Mouse (Mus musculus) natural killer cell, adult 2 months (primary cell): Measurements from ENCODE around the gene Dennd4a.
A peak's percentile ranks its signal among the peaks of the same experiment; 100 is the strongest.

ENCODE experiments used
- DNase-seq, 2 experiments: peaks; one replicate each; pipeline ENCODE4 v3.0.0; 2022; ENCODE audit warnings: low spot score in 2 of 2

The Dennd4a gene

GRCm38 (mm10) chr9:64913406-64913805, 102.3 kb downstream of the Dennd4a start:
- no peak for DNase-seq

- no peak for DNase-seq
These were observed 102.8 kb downstream of the Dennd4a start for GRCm38 (mm10) chr9:64913973-64914372.

- DNase-seq = peak; percentile 32 to 47
These were observed 103.5 kb downstream of the Dennd4a start for GRCm38 (mm10) chr9:64914629-64915028.

- DNase-seq = no peak
These were observed 107.4 kb downstream of the Dennd4a start for GRCm38 (mm10) chr9:64918560-64918959.

GRCm38 (mm10) chr9:64925771-64926170, 114.6 kb downstream of the Dennd4a start:
- DNase-seq = no peak

- DNase-seq = no peak
These were observed 115.3 kb downstream of the Dennd4a start for GRCm38 (mm10) chr9:64926201-64926991.

- DNase-seq = no peak
These were observed 119.1 kb downstream of the Dennd4a start for GRCm38 (mm10) chr9:64930256-64930655.

- no peak for DNase-seq
These were observed 120.8 kb downstream of the Dennd4a start for GRCm38 (mm10) chr9:64931751-64932610.

- no peak for DNase-seq
These were observed 123.0 kb downstream of the Dennd4a start for GRCm38 (mm10) chr9:64934015-64934754.

GRCm38 (mm10) chr9:64936508-64936907, 125.4 kb downstream of the Dennd4a start:
- DNase-seq = peak; percentile 46 to 66

GRCm38 (mm10) chr9:64937491-64937890, 126.4 kb downstream of the Dennd4a start:
- DNase-seq = no peak

GRCm38 (mm10) chr9:64938535-64938934, 127.4 kb downstream of the Dennd4a start:
- no peak for DNase-seq

- no peak for DNase-seq
These were observed 128.1 kb downstream of the Dennd4a start for GRCm38 (mm10) chr9:64939281-64939680.

GRCm38 (mm10) chr9:64939790-64940189, 128.7 kb downstream of the Dennd4a start:
- no peak for DNase-seq

- no peak for DNase-seq
These were observed 129.7 kb downstream of the Dennd4a start for GRCm38 (mm10) chr9:64940731-64941346.

GRCm38 (mm10) chr9:64941650-64942049, 130.5 kb downstream of the Dennd4a start:
- no peak for DNase-seq

- no peak for DNase-seq
These were observed 132.9 kb downstream of the Dennd4a start for GRCm38 (mm10) chr9:64943997-64944396.

GRCm38 (mm10) chr9:64947483-64948095, 136.4 kb downstream of the Dennd4a start:
- no peak for DNase-seq

- no peak for DNase-seq
These were observed 140.1 kb downstream of the Dennd4a start, which contains the start of gene Slc24a1 for GRCm38 (mm10) chr9:64951161-64951657. TSS of gene Slc24a1 (minus strand) at chr9:64951607.

GRCm38 (mm10) chr9:64952055-64952454, 140.9 kb downstream of the Dennd4a start:
- no peak for DNase-seq

GRCm38 (mm10) chr9:64953190-64953589, 142.1 kb downstream of the Dennd4a start:
- DNase-seq = no peak
